Mouse (Mus musculus) cerebellum, adult 2 months (tissue): ENCODE measurements around the gene Mcm2.

ENCODE experiments used
- CTCF ChIP-seq: fragments of 200-500 bp; IDR thresholded peaks from 2 replicates; pipeline ENCODE4 v1.5.1; 2011; ENCODE audit warnings: low read depth, mild to moderate bottlenecking, control low read depth, low read length, moderate library complexity, borderline replicate concordance; ENCODE audit not compliant: insufficient read depth
- POLR2A ChIP-seq: fragments of 200-500 bp; IDR thresholded peaks from 2 replicates; pipeline ENCODE4 v1.6.1; 2011; ENCODE audit warnings: low read length, control low read depth, borderline replicate concordance; ENCODE audit not compliant: insufficient read depth

- no peak for TF ChIP-seq CTCF
- no peak for TF ChIP-seq POLR2A
Observed at GRCm38 (mm10) chr6:88924502-88925275, 26.1 kb upstream of the Mcm2 start.
